Mouse (Mus musculus) forebrain, postnatal 0 days (tissue): Measurements from ENCODE around the gene Utp18. TPM values are rescaled to one million over a fixed set of nuclear protein-coding genes. Genes with fewer than 3 reads are reported as not detected.

Source experiments
- ATAC-seq: fragments of 200-750 bp; cut with Nextera tagmentation; 2 replicates; pipeline ENCODE4 v1.8.0; 2017; ENCODE audit warnings: mild to moderate bottlenecking, moderate library complexity
- DNase-seq: peaks from one replicate; pipeline ENCODE4 v3.0.0-alpha.2; 2015
- H3K27ac ChIP-seq: fragments of 300-500 bp; sonication (generic); 2 replicates; pipeline ENCODE4 v1.5.1; 2014; ENCODE audit warnings: low read depth, mild to moderate bottlenecking, antibody characterized with exemption, low read length, moderate library complexity, mixed read lengths
- H3K27me3 ChIP-seq: fragments of 300-500 bp; sonication (generic); 2 replicates; pipeline ENCODE4 v1.6.1; 2014; ENCODE audit warnings: mild to moderate bottlenecking, low read length, mixed read lengths; ENCODE audit not compliant: insufficient read depth
- H3K36me3 ChIP-seq: fragments of 300-500 bp; sonication (generic); 2 replicates; pipeline ENCODE4 v1.6.1; 2014; ENCODE audit warnings: mild to moderate bottlenecking, moderate library complexity; ENCODE audit not compliant: insufficient read depth
- H3K4me1 ChIP-seq: fragments of 300-500 bp; sonication (generic); 2 replicates; pipeline ENCODE4 v1.6.1; 2014; ENCODE audit warnings: antibody characterized with exemption; ENCODE audit not compliant: insufficient read depth
- H3K4me2 ChIP-seq: fragments of 300-500 bp; sonication (generic); 2 replicates; pipeline ENCODE4 v1.6.1; 2014; ENCODE audit warnings: low read depth, mild to moderate bottlenecking, moderate library complexity
- H3K4me3 ChIP-seq: fragments of 300-500 bp; sonication (generic); 2 replicates; pipeline ENCODE4 v1.5.1; 2014; ENCODE audit warnings: low read depth, low read length, mixed read lengths
- H3K9ac ChIP-seq: fragments of 300-500 bp; sonication (generic); 2 replicates; pipeline ENCODE4 v1.6.1; 2014; ENCODE audit warnings: mild to moderate bottlenecking
- H3K9me3 ChIP-seq: fragments of 300-500 bp; sonication (generic); 2 replicates; pipeline ENCODE4 v1.6.1; 2016; ENCODE audit warnings: low read length
- CTCF ChIP-seq: sonication (generic); IDR thresholded peaks from 2 replicates; pipeline ENCODE4 v1.5.1; 2016; ENCODE audit warnings: antibody characterized with exemption, control low read depth, low read depth
- WGBS: fragments of 180-500 bp; shearing (Covaris S2); extraction: QIAGEN DNeasy Blood & Tissue Kit; methylation state at CpG from one replicate; pipeline ENCODE4 v1.1.7; 2014; 5-methylcytosine and 5-hydroxymethylcytosine counted together
- polyA plus RNA-seq: library from polyadenylated mRNA; unstranded; fragments of >200 nt; fragmentation: Nextera tagmentation; extraction: Ambion mirVana; gene quantifications from 2 replicates; pipeline ENCODE4 v1.2.1, GENCODE M21; 2015
- total RNA-seq: library from RNA; depleted of rRNA; stranded (reverse); fragments of >200 nt; gene quantifications from 2 replicates; pipeline ENCODE4 v1.2.3, GENCODE M21; 2014

Utp18 gene
- total and polyA plus RNA-seq, 2 experiments from 2014 or later, result 27.5 to 38.4 TPM

- Histone ChIP-seq H3K4me3 (no peak overlapping the region), H3K9ac (no peak overlapping the region), H3K36me3 (peaks cover 12% of the 10 kb centered on the region), H3K4me2 (no peak overlapping the region), H3K27ac (no peak overlapping the region), H3K4me1 (no peaks in the 10 kb centered on the region), H3K9me3 (no peaks in the 10 kb centered on the region), H3K27me3 (no peaks in the 10 kb centered on the region)
- ATAC-seq (no peak), DNase-seq (no peak)
- TF ChIP-seq CTCF, result no peak
- 87% methylated on average over 3 of the region's 3 CpGs for WGBS
These were observed 12.2 kb upstream of the Utp18 start for GRCm38 (mm10) chr11:93897732-93898131.

DNA sequence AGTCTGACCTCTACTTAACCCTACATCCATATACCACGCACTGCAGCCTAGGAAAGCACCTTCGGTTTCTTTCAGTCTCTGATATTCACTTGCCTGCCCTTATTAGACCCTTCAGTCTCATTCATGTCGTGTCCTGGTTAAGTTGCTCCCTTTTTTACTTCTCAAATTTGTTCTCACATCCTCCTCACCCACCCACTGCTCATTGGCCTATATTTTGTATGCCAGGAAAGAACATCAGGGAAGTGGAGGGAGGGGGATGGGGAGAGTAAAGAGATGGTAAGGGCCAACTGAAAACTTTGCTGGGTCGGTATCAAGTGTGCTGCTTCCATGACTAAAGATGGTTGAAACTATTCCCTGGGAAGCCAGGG is 1.5 kb upstream of the Utp18 start:
- Histone ChIP-seq H3K36me3 (peaks cover 6% of the 10 kb centered on the region), H3K9me3 (no peaks in the 10 kb centered on the region), H3K4me1 (peaks cover 13% of the 10 kb centered on the region), H3K27me3 (no peaks in the 10 kb centered on the region), H3K27ac (peak overlapping the region; percentile 96; the same call in 1 of the 2 replicates), H3K4me2 (peak overlapping the region; percentile 92), H3K9ac (peak overlapping the region; percentile 86), H3K4me3 (peak overlapping the region; percentile 88)
- ATAC-seq, result no peak
- 5% methylated on average over 4 of the region's 4 CpGs for WGBS
- TF ChIP-seq CTCF, result no peak
- DNase-seq, result no peak

- no peaks in the 10 kb centered on the region for H3K9me3 ChIP-seq
- peak; percentile 27; the same call in 1 of the 2 replicates for TF ChIP-seq CTCF
- H3K27ac ChIP-seq, result peak overlapping the region; percentile 96
- ATAC-seq (no peak), DNase-seq (peak; percentile 26)
- peak overlapping the region; percentile 86 for H3K9ac ChIP-seq
- H3K4me2 ChIP-seq, result peak overlapping the region; percentile 92
- peaks cover under 1% of the 10 kb centered on the region for H3K36me3 ChIP-seq
- peaks cover 13% of the 10 kb centered on the region for H3K4me1 ChIP-seq
- no peaks in the 10 kb centered on the region for H3K27me3 ChIP-seq
- H3K4me3 ChIP-seq, result peak overlapping the region; percentile 88
- under 1% methylated on average over 33 of the region's 34 CpGs for WGBS
These were observed 979 bp upstream of the Utp18 start for GRCm38 (mm10) chr11:93886411-93887079.

DNA sequence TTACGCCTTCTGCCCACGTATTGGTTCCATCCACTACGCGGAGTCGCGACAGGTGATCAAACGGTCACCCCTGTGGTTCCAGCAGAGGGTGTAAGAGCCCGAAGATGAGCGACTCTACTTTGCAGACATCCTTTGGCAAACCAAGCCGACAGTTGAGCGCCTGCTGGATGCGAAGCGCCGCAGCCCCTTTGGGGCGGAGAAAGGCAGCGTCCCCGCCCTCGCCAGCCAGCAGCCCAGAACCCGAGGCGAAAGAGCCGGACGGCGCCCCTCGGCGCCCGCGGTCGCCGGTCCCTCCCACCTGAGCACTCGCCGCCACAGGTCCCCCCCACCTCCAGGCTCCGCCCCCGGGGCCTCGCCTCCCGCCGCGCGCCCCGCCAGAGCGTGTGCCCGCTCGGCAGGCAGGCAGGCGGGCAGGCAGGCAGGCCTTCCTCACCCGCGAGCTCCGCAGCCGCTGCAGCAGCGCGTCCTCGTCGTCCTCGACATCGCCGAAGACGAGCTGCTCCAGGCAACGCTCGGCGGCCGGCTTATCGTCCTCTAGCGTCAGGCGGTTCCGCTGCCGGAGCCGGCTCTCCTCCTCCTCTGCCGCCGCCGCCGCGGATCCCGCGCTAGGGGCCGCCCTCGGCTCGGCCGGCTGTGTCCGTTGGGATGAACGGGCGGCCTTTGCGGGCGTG is 530 bp downstream of the Utp18 start:
- no peak for DNase-seq
- peak; percentile 50 for TF ChIP-seq CTCF
- H3K4me1 ChIP-seq, result peaks cover 13% of the 10 kb centered on the region
- H3K36me3 ChIP-seq, result peaks cover 10% of the 10 kb centered on the region
- H3K27ac ChIP-seq, result peak overlapping the region; percentile 96
- H3K27me3 ChIP-seq, result no peaks in the 10 kb centered on the region
- no peaks in the 10 kb centered on the region for H3K9me3 ChIP-seq
- H3K4me2 ChIP-seq, result peak overlapping the region; percentile 92
- WGBS, result under 1% methylated on average over 75 of the region's 81 CpGs
- peak; percentile 37 for ATAC-seq
- H3K9ac ChIP-seq, result peak overlapping the region; percentile 86
- peak overlapping the region; percentile 88 for H3K4me3 ChIP-seq

DNA sequence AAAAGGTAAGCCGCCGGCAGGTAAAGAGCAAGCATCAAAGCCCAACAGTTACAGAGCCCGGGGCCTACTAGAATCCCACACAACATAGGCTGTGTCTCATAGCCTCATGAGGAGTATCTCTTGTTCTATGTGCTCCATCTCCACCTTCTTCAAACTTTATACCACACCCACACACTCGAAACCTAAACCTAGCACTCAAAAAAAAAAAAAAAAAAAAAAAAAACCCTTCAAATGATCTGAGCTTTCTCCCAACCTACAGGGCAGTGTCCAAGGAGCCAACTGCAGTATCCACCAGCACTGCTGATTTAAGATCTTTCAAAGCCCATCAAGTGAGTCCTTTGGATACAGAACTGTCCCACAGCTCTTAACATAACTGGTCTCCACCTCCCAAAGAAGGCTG is 1.5 kb downstream of the Utp18 start:
- 89% methylated on average over 4 of the region's 4 CpGs for WGBS
- peak overlapping the region; percentile 86 for H3K9ac ChIP-seq
- no peak for DNase-seq
- H3K27ac ChIP-seq, result no peak overlapping the region
- H3K36me3 ChIP-seq, result peaks cover 18% of the 10 kb centered on the region
- peaks cover 13% of the 10 kb centered on the region for H3K4me1 ChIP-seq
- ATAC-seq, result no peak
- H3K4me2 ChIP-seq, result peak overlapping the region; percentile 92
- TF ChIP-seq CTCF, result no peak
- no peaks in the 10 kb centered on the region for H3K9me3 ChIP-seq
- H3K4me3 ChIP-seq, result peak overlapping the region; percentile 88
- H3K27me3 ChIP-seq, result no peaks in the 10 kb centered on the region

- H3K9me3 ChIP-seq, result no peaks in the 10 kb centered on the region
- H3K4me1 ChIP-seq, result no peaks in the 10 kb centered on the region
- no peak overlapping the region for H3K27ac ChIP-seq
- no peak for ATAC-seq
- 85% methylated on average over 1 of the region's 1 CpGs for WGBS
- H3K36me3 ChIP-seq, result peaks cover 15% of the 10 kb centered on the region
- no peak overlapping the region for H3K4me2 ChIP-seq
- no peak overlapping the region for H3K9ac ChIP-seq
- no peaks in the 10 kb centered on the region for H3K27me3 ChIP-seq
- TF ChIP-seq CTCF, result no peak
- no peak for DNase-seq
- H3K4me3 ChIP-seq, result no peak overlapping the region
These were observed 22.9 kb downstream of the Utp18 start for GRCm38 (mm10) chr11:93862638-93863037.

- no peak for TF ChIP-seq CTCF
- DNase-seq, result no peak
- Histone ChIP-seq H3K4me3 (no peak overlapping the region), H3K9ac (no peak overlapping the region), H3K27ac (no peak overlapping the region), H3K27me3 (no peaks in the 10 kb centered on the region), H3K4me1 (no peaks in the 10 kb centered on the region), H3K9me3 (no peaks in the 10 kb centered on the region), H3K36me3 (peaks cover 14% of the 10 kb centered on the region), H3K4me2 (no peak overlapping the region)
- ATAC-seq, result no peak
- 90% methylated on average over 4 of the region's 4 CpGs for WGBS
These were observed 23.4 kb downstream of the Utp18 start for GRCm38 (mm10) chr11:93862045-93862623.
